Mouse (Mus musculus): ENCODE measurements around the gene Plxna2. TPM values are rescaled to one million over a fixed set of nuclear protein-coding genes. Genes with fewer than 3 reads are reported as not detected.

The Plxna2 gene
- polyA plus RNA-seq, 1 experiment = 34.7 TPM

GRCm38 (mm10) chr1:194645898-194646297 is 27.9 kb downstream of the Plxna2 start:
- Histone ChIP-seq H3K4me1 (ENCODE audit: control insufficient read depth, insufficient read depth, low read length) (peaks cover 24% of the 10 kb centered on the region), H3K27ac (ENCODE audit: insufficient read depth, low read length) (no peak overlapping the region), H3K4me3 (ENCODE audit: insufficient read depth, low read length) (no peak overlapping the region)
- TF ChIP-seq POLR2A (IDR thresholded peaks at IDR 0.05; ENCODE audit: extremely low read depth, insufficient read depth, low read length) = no peak
- TF ChIP-seq CTCF (IDR thresholded peaks at IDR 0.05; ENCODE audit: extremely low read depth, insufficient read depth, low read length) = no peak

DNA sequence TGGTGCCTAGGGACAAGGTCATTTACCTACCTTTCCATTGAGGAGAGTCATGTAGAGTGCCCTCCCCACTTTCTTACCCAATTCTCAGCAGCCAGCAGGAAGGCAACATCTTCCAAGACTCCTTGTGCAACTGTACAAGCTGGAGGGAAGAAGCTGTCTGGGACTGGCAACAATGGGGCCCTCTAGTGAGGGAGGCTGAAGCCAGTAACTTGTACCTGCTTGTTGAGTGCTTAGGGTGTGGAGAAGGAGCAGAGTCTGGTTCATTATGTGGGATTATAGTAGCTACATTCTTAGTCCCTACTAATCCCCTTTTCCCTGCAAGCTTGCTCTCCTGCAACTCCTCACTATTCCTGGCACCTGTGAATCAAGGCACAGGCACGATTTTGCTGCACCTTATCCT is 32.1 kb downstream of the Plxna2 start:
- H3K4me3 ChIP-seq (ENCODE audit: insufficient read depth, low read length) = no peak overlapping the region
- no peak overlapping the region for H3K27ac ChIP-seq (ENCODE audit: insufficient read depth, low read length)
- TF ChIP-seq POLR2A (IDR thresholded peaks at IDR 0.05; ENCODE audit: extremely low read depth, insufficient read depth, low read length) = no peak
- TF ChIP-seq CTCF (IDR thresholded peaks at IDR 0.05; ENCODE audit: extremely low read depth, insufficient read depth, low read length) = no peak

GRCm38 (mm10) chr1:194650566-194650965 is 32.5 kb downstream of the Plxna2 start:
- Histone ChIP-seq H3K4me1 (ENCODE audit: control insufficient read depth, insufficient read depth, low read length) (peaks cover 9% of the 10 kb centered on the region; the same call in 1 of the 2 replicates), H3K27ac (ENCODE audit: insufficient read depth, low read length) (no peak overlapping the region), H3K4me3 (ENCODE audit: insufficient read depth, low read length) (no peak overlapping the region)
- TF ChIP-seq POLR2A (IDR thresholded peaks at IDR 0.05; ENCODE audit: extremely low read depth, insufficient read depth, low read length) (no peak), CTCF (IDR thresholded peaks at IDR 0.05; ENCODE audit: extremely low read depth, insufficient read depth, low read length) (no peak)

More for the DNA sequence above, 32.1 kb downstream of the Plxna2 start:
- H3K4me1 ChIP-seq (ENCODE audit: control insufficient read depth, insufficient read depth, low read length) = peaks cover 9% of the 10 kb centered on the region; the same call in 1 of the 2 replicates

- H3K27ac ChIP-seq (ENCODE audit: insufficient read depth, low read length) = peak overlapping the region; percentile 72
- TF ChIP-seq CTCF (IDR thresholded peaks at IDR 0.05; ENCODE audit: extremely low read depth, insufficient read depth, low read length) = no peak
- TF ChIP-seq POLR2A (IDR thresholded peaks at IDR 0.05; ENCODE audit: extremely low read depth, insufficient read depth, low read length) = no peak
- no peak overlapping the region for H3K4me3 ChIP-seq (ENCODE audit: insufficient read depth, low read length)
- peaks cover 7% of the 10 kb centered on the region; the same call in 1 of the 2 replicates for H3K4me1 ChIP-seq (ENCODE audit: control insufficient read depth, insufficient read depth, low read length)
These were observed 34.0 kb downstream of the Plxna2 start for GRCm38 (mm10) chr1:194651987-194652386.

- Histone ChIP-seq H3K4me1 (ENCODE audit: control insufficient read depth, insufficient read depth, low read length) (peaks cover 8% of the 10 kb centered on the region; the same call in 1 of the 2 replicates), H3K27ac (ENCODE audit: insufficient read depth, low read length) (no peak overlapping the region), H3K4me3 (ENCODE audit: insufficient read depth, low read length) (no peak overlapping the region)
- TF ChIP-seq POLR2A (IDR thresholded peaks at IDR 0.05; ENCODE audit: extremely low read depth, insufficient read depth, low read length) (no peak), CTCF (IDR thresholded peaks at IDR 0.05; ENCODE audit: extremely low read depth, insufficient read depth, low read length) (no peak)
These were observed 40.6 kb downstream of the Plxna2 start for GRCm38 (mm10) chr1:194658459-194659160.

DNA sequence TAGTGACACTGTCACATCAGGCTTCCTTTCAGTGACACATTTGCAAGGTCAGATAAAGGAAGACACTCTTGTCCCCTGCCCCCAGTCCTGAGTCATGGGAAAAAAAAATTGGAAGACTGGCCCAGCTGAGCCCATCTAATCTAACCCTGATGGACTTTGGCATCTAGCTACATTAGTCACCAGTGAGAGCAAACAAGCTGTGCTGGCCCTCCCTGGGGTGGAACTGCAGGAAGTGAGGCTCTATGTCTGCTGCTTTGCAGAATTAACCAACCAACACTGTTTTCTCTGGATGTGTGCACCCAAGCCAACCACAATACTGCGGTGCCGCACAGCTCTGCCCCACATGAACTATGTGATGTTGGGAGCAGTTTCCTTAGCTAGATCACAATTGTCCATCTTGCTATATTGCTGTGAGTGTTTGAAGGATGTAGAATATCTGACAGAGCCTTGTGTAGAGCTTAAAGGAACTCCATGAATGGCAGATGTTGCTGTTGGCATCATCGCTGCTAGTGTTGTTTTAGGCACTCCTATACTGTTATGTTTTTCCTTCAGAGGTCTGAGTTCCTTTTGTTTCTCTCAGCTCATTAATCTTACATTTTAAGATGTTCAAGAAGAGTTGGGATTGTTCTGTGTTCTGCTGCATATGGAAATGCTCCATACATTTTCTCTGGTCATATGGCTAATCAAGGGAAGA is 42.6 kb downstream of the Plxna2 start:
- TF ChIP-seq CTCF (IDR thresholded peaks at IDR 0.05; ENCODE audit: extremely low read depth, insufficient read depth, low read length) (no peak), POLR2A (IDR thresholded peaks at IDR 0.05; ENCODE audit: extremely low read depth, insufficient read depth, low read length) (no peak)
- peaks cover 8% of the 10 kb centered on the region; the same call in 1 of the 2 replicates for H3K4me1 ChIP-seq (ENCODE audit: control insufficient read depth, insufficient read depth, low read length)
- 0 out of 2 replicates have a peak overlapping the region, but pooled peaks have one; percentile 74 for H3K27ac ChIP-seq (ENCODE audit: insufficient read depth, low read length)
- H3K4me3 ChIP-seq (ENCODE audit: insufficient read depth, low read length) = no peak overlapping the region

DNA sequence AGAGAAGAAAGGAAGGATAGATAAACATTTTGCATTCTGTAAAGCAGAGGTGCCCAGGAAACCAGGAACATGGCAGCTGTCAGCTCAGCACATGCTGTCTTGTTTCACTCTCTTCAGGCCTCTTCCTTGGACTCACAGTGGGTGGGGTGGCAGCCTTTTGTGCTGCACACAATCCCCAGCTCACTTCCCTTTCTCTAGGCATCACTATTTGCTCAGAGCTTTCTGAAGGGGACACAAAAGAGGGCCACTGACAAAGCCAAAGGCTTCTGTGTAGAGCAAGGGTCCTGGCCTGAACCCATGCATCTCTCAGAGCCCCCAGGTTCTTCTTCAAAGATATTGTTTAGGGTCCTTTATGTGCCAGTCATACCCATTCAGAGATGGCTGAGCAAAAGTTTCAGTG is 45.0 kb downstream of the Plxna2 start:
- TF ChIP-seq CTCF (IDR thresholded peaks at IDR 0.05; ENCODE audit: extremely low read depth, insufficient read depth, low read length) (no peak), POLR2A (IDR thresholded peaks at IDR 0.05; ENCODE audit: extremely low read depth, insufficient read depth, low read length) (no peak)
- Histone ChIP-seq H3K4me3 (ENCODE audit: insufficient read depth, low read length) (no peak overlapping the region), H3K27ac (ENCODE audit: insufficient read depth, low read length) (no peak overlapping the region), H3K4me1 (ENCODE audit: control insufficient read depth, insufficient read depth, low read length) (peaks cover 8% of the 10 kb centered on the region; the same call in 1 of the 2 replicates)

DNA sequence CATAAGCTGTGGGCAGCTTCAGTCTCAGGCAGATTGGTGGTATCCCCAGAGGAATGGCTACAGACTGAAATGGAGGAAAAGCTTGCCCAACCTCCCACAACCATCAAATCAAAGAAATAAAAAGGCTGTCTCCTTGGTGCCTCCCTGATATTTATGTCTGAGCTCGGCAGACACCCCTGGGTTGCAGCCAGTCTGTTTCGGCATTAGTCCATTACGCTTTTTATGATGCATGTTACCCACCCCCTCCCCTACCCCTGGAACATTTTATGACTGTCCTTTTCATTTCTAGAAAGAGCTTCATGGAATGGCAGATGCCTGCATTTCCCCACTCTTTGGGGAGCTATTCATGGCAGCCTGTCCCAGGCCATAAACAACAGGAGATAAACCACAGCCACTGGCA is 47.7 kb downstream of the Plxna2 start:
- Histone ChIP-seq H3K4me1 (ENCODE audit: control insufficient read depth, insufficient read depth, low read length) (peaks cover 4% of the 10 kb centered on the region; the same call in 1 of the 2 replicates), H3K4me3 (ENCODE audit: insufficient read depth, low read length) (no peak overlapping the region), H3K27ac (ENCODE audit: insufficient read depth, low read length) (no peak overlapping the region)
- TF ChIP-seq POLR2A (IDR thresholded peaks at IDR 0.05; ENCODE audit: extremely low read depth, insufficient read depth, low read length) = no peak
- TF ChIP-seq CTCF (IDR thresholded peaks at IDR 0.05; ENCODE audit: extremely low read depth, insufficient read depth, low read length) = no peak

GRCm38 (mm10) chr1:194671783-194672524 is 53.9 kb downstream of the Plxna2 start:
- TF ChIP-seq CTCF (IDR thresholded peaks at IDR 0.05; ENCODE audit: extremely low read depth, insufficient read depth, low read length) = no peak
- no peak for TF ChIP-seq POLR2A (IDR thresholded peaks at IDR 0.05; ENCODE audit: extremely low read depth, insufficient read depth, low read length)
- H3K27ac ChIP-seq (ENCODE audit: insufficient read depth, low read length) = no peak overlapping the region
- peaks cover 5% of the 10 kb centered on the region for H3K4me1 ChIP-seq (ENCODE audit: control insufficient read depth, insufficient read depth, low read length)
- H3K4me3 ChIP-seq (ENCODE audit: insufficient read depth, low read length) = no peak overlapping the region

Data from cortical plate, adult 2 months (tissue).